Mouse (Mus musculus) stomach, postnatal 0 days (tissue): Measurements from ENCODE around the gene Vps11. TPM values are rescaled to one million over a fixed set of nuclear protein-coding genes. Genes with fewer than 3 reads are reported as not detected.
"Not testable (repeated sequence)": the region's sequence is repeated elsewhere in the genome, so short reads cannot be mapped to it uniquely, and the experiment has no call there.

ENCODE experiments used
- ATAC-seq: fragments of 200-750 bp; cut with Nextera tagmentation; 2 replicates; pipeline ENCODE4 v1.8.0; 2017; ENCODE audit not compliant: low FRiP score, low TSS enrichment
- DNase-seq: peaks from one replicate; pipeline ENCODE4 v3.0.0-alpha.2; 2016; ENCODE audit warnings: low spot score
- H3K27ac ChIP-seq: fragments of 300-500 bp; sonication (generic); replicated peaks from 2 replicates; pipeline ENCODE4 v1.5.1; 2014; ENCODE audit warnings: mild to moderate bottlenecking, control low read depth
- H3K27me3 ChIP-seq: fragments of 300-500 bp; sonication (generic); 2 replicates; pipeline ENCODE4 v1.6.1; 2014; ENCODE audit warnings: low read length; ENCODE audit not compliant: control insufficient read depth, insufficient read depth
- H3K36me3 ChIP-seq: fragments of 300-500 bp; sonication (generic); 2 replicates; pipeline ENCODE4 v1.6.1; 2014; ENCODE audit warnings: low read length, mixed read lengths; ENCODE audit not compliant: control insufficient read depth, insufficient read depth
- H3K4me1 ChIP-seq: fragments of 300-500 bp; sonication (generic); replicated peaks from 2 replicates; pipeline ENCODE4 v1.6.1; 2014; ENCODE audit warnings: antibody characterized with exemption; ENCODE audit not compliant: control insufficient read depth, insufficient read depth
- H3K4me2 ChIP-seq: fragments of 300-500 bp; sonication (generic); replicated peaks from 2 replicates; pipeline ENCODE4 v1.6.1; 2014; ENCODE audit warnings: low read depth, mild to moderate bottlenecking, control low read depth, moderate library complexity
- H3K4me3 ChIP-seq: fragments of 300-500 bp; sonication (generic); 2 replicates; pipeline ENCODE4 v1.5.1; 2014; ENCODE audit warnings: low read depth, low read length, control low read depth
- H3K9ac ChIP-seq: fragments of 300-500 bp; sonication (generic); 2 replicates; pipeline ENCODE4 v1.6.1; 2014; ENCODE audit warnings: mild to moderate bottlenecking, low read length, control low read depth, mixed read lengths
- H3K9me3 ChIP-seq: fragments of 300-500 bp; sonication (generic); 2 replicates; pipeline ENCODE4 v1.6.1; 2016; ENCODE audit warnings: low read length; ENCODE audit not compliant: control insufficient read depth
- CTCF ChIP-seq: IDR thresholded peaks from 2 replicates; pipeline ENCODE4 v1.5.1; 2016; ENCODE audit warnings: antibody characterized with exemption, low read depth, mild to moderate bottlenecking, moderate library complexity
- EP300 ChIP-seq: optimal IDR thresholded peaks from 2 replicates; pipeline ENCODE3; 2016; ENCODE audit warnings: antibody characterized with exemption
- WGBS: fragments of 180-500 bp; shearing (Covaris S2); extraction: QIAGEN DNeasy Blood & Tissue Kit; methylation state at CpG from one replicate; pipeline ENCODE4 v1.1.7; 2014; 5-methylcytosine and 5-hydroxymethylcytosine counted together
- polyA plus RNA-seq: library from polyadenylated mRNA; unstranded; fragments of >200 nt; fragmentation: Nextera tagmentation; extraction: Ambion mirVana; gene quantifications from 2 replicates; pipeline ENCODE4 v1.2.1, GENCODE M21; 2015

Gene Vps11
- polyA plus RNA-seq, 1 experiment from 2014 or later: 15.8 TPM

- H3K36me3 ChIP-seq: no peaks in the 10 kb centered on the region; the same call in 1 of the 2 replicates
- H3K9me3 ChIP-seq: no peaks in the 10 kb centered on the region
- H3K4me3 ChIP-seq: no peak overlapping the region
- H3K27me3 ChIP-seq: no peaks in the 10 kb centered on the region
- ATAC-seq (no peak), DNase-seq (no peak)
- no peaks in the 10 kb centered on the region; the same call in none of the 2 replicates for H3K4me1 ChIP-seq
- TF ChIP-seq CTCF (no peak), EP300 (no peak)
- no peak overlapping the region for H3K27ac ChIP-seq
- H3K9ac ChIP-seq: no peak overlapping the region
- WGBS: 78% methylated on average over 6 of the region's 6 CpGs
- no peak overlapping the region for H3K4me2 ChIP-seq
These were observed 37.3 kb downstream of the Vps11 start for GRCm38 (mm10) chr9:44324147-44324546.

- H3K9me3 ChIP-seq, H3K27me3 ChIP-seq, H3K27ac ChIP-seq, ATAC-seq, H3K4me3 ChIP-seq, H3K9ac ChIP-seq, H3K36me3 ChIP-seq, DNase-seq, H3K4me1 ChIP-seq, H3K4me2 ChIP-seq: not testable (repeated sequence)
- 71% methylated on average over 4 of the region's 4 CpGs for WGBS
- TF ChIP-seq CTCF: peak; percentile 43
These were observed 37.8 kb downstream of the Vps11 start for GRCm38 (mm10) chr9:44323656-44324055.

GRCm38 (mm10) chr9:44320799-44321133 lies 40.7 kb downstream of the Vps11 start:
- Histone ChIP-seq H3K4me3 (peak overlapping the region; percentile 92), H3K4me2 (peak overlapping the region; percentile 97), H3K9ac (peak overlapping the region; percentile 56), H3K4me1 (no peaks in the 10 kb centered on the region; the same call in none of the 2 replicates), H3K36me3 (peaks cover 9% of the 10 kb centered on the region; the same call in 1 of the 2 replicates), H3K27me3 (no peaks in the 10 kb centered on the region), H3K27ac (peak overlapping the region; percentile 84), H3K9me3 (no peaks in the 10 kb centered on the region)
- WGBS: 12% methylated on average over 6 of the region's 6 CpGs
- peak; percentile 38 for ATAC-seq
- no peak for DNase-seq
- TF ChIP-seq CTCF (no peak), EP300 (no peak)

- DNase-seq: peak; percentile 96
- Histone ChIP-seq H3K27me3 (no peaks in the 10 kb centered on the region), H3K4me2 (peak within 1 kb of the TSS; percentile 97), H3K36me3 (peaks cover 15% of the 10 kb centered on the region; the same call in 1 of the 2 replicates), H3K4me3 (peak within 1 kb of the TSS; percentile 92), H3K9ac (peak within 1 kb of the TSS; percentile 86), H3K9me3 (no peaks in the 10 kb centered on the region), H3K4me1 (no peaks in the 10 kb centered on the region; the same call in none of the 2 replicates), H3K27ac (peak within 1 kb of the TSS; percentile 84)
- under 1% methylated on average over 67 of the region's 67 CpGs for WGBS
- TF ChIP-seq CTCF (no peak), EP300 (no peak)
- ATAC-seq: peak; percentile 99
These were observed 41.3 kb downstream of the Vps11 start, which contains the start of gene C2cd2l for GRCm38 (mm10) chr9:44319887-44320798. Gene C2cd2l (minus strand): TSS chr9:44320285.

- TF ChIP-seq CTCF (no peak), EP300 (no peak)
- DNase-seq (peak; percentile 47), ATAC-seq (no peak)
- Histone ChIP-seq H3K27me3 (no peaks in the 10 kb centered on the region), H3K9ac (peak overlapping the region; percentile 86), H3K4me2 (peak overlapping the region; percentile 97), H3K27ac (peak overlapping the region; percentile 79), H3K36me3 (peaks cover 22% of the 10 kb centered on the region), H3K4me3 (peak overlapping the region; percentile 92), H3K4me1 (no peaks in the 10 kb centered on the region; the same call in none of the 2 replicates), H3K9me3 (no peaks in the 10 kb centered on the region)
- WGBS: 2% methylated on average over 37 of the region's 37 CpGs
These were observed 42.2 kb downstream of the Vps11 start for GRCm38 (mm10) chr9:44319105-44319886.
